In the genomic region with DNA sequence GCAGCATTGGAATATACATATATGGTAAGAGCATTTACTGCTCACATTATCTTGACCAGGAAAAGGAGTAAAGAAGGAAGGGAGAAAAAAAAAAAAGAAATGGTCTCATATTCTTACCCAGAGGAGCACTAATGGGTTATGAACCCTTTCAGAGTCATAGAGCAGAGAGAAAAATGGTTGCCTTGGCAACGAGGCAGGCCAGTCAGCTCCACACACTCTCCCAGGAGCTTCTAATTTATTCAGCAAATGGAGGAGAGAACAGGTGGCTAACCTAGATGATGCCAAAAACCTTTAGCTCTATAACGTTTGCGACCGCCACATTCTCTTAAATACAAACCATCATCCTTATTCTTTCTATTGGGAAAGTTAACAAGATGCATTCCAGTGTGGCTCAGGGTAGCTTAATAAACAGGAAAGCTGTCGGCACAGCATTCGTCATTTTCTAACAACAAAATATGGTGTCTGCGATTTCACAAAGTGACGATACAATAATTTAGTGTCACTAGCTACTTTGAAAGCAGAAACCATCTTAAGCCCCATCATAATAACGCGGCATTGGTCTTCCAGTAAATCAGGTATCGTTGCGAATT, we compare ENCODE assay signal across 11 mouse cellular contexts.
DNase-seq lines count a peak whose midpoint lies in the region; ATAC-seq and TF ChIP-seq lines count a peak whose summit lies in the region.
"Had no signal": no experiment of that assay in that cellular context is flagged by ENCODE, and none has a peak within 500 bp of the region (broad histone marks: within the 10 kb centered on the region; RNA-seq: fewer than 3 reads in every experiment).

No protein-coding gene starts in this region.

- TF ChIP-seq EP300 in heart, adult 2 months (IDR thresholded peaks at IDR 0.05; ENCODE audit: insufficient read depth, low read depth, low read length) = no peak

- peak; percentile 97 for ATAC-seq in midbrain, embryonic 13.5 days

- H3K36me3 ChIP-seq in midbrain, embryonic 13.5 days = no peaks in the 10 kb centered on the region
- no peaks in the 10 kb centered on the region for H3K36me3 ChIP-seq in heart, adult 2 months (ENCODE audit: control insufficient read depth, insufficient read depth, low read length)
- H3K36me3 ChIP-seq: limb, embryonic 15.5 days had no signal

- no peak overlapping the region for H3K9ac ChIP-seq in midbrain, embryonic 13.5 days (replicated peaks)
- no peak overlapping the region for H3K9ac ChIP-seq in heart, adult 2 months (ENCODE audit: low read depth, low read length)
- H3K9ac ChIP-seq: limb, embryonic 15.5 days had no signal

- no peak for TF ChIP-seq POLR2A in heart, adult 2 months (IDR thresholded peaks at IDR 0.05; ENCODE audit: insufficient read depth, low read depth, low read length)

- H3K4me3 ChIP-seq in midbrain, embryonic 13.5 days (replicated peaks) = no peak overlapping the region
- H3K4me3 ChIP-seq in heart, adult 2 months = no peak overlapping the region
- H3K4me3 ChIP-seq: gastrocnemius, adult 2 months; limb, embryonic 15.5 days had no signal

- no peaks in the 10 kb centered on the region for H3K79me2 ChIP-seq in heart, adult 2 months (replicated peaks; ENCODE audit: control insufficient read depth, insufficient read depth, low read length)

- intact Hi-C loops in heart, adult 2 months (cut with DNase I) = no loop called here

- no peaks in the 10 kb centered on the region for H3K27me3 ChIP-seq in midbrain, embryonic 13.5 days
- no peaks in the 10 kb centered on the region for H3K27me3 ChIP-seq in heart, adult 2 months (ENCODE audit: control insufficient read depth, insufficient read depth, low read length)
- H3K27me3 ChIP-seq: limb, embryonic 15.5 days had no signal

- peak; percentile 75 to 78 for DNase-seq in cerebellum, postnatal 10 days
- no peak for DNase-seq in cerebellum, adult 11 months
- DNase-seq in cerebellum, postnatal 25 days = peak; percentile 11 to 48
- DNase-seq in layer of hippocampus, adult 11-12 months (ENCODE audit: low spot score) = peak; percentile 51
- no peak for DNase-seq in ovary, postnatal 36 days (ENCODE audit: low spot score)
- DNase-seq in spleen, adult 18-20 months = no peak
- no peak for DNase-seq in heart, adult 2 months
- DNase-seq: gastrocnemius, adult 2 months; heart, postnatal 4 days had no signal

- no peaks in the 10 kb centered on the region for H3K9me3 ChIP-seq in midbrain, embryonic 13.5 days
- H3K9me3 ChIP-seq: limb, embryonic 15.5 days had no signal

- TF ChIP-seq CTCF in heart, adult 2 months (IDR thresholded peaks at IDR 0.05) = no peak

- 58% methylated on average over 12 of the region's 12 CpGs for WGBS in midbrain, embryonic 13.5 days
- WGBS in heart, adult 2 months = 89% methylated on average over 12 of the region's 12 CpGs

- peak overlapping the region; percentile 86 for H3K27ac ChIP-seq in midbrain, embryonic 13.5 days
- H3K27ac ChIP-seq in heart, adult 2 months = no peak overlapping the region
- H3K27ac ChIP-seq: gastrocnemius, adult 2 months; limb, embryonic 15.5 days had no signal

- H3K4me1 ChIP-seq in midbrain, embryonic 13.5 days (replicated peaks) = peaks cover 36% of the 10 kb centered on the region
- H3K4me1 ChIP-seq in heart, adult 2 months (ENCODE audit: control insufficient read depth, insufficient read depth, low read length) = no peaks in the 10 kb centered on the region
- H3K4me1 ChIP-seq: limb, embryonic 15.5 days had no signal

- H3K4me2 ChIP-seq in midbrain, embryonic 13.5 days (replicated peaks) = peak overlapping the region; percentile 33; the same call in 1 of the 2 replicates
- H3K4me2 ChIP-seq: limb, embryonic 15.5 days had no signal

Comparison
In these comparisons a context has a peak if more than half of its experiments do, and no peak if none do; other contexts are left out.
1. DNase-seq: peak in cerebellum, postnatal 10 days (2 of 2), cerebellum, postnatal 25 days (2 of 2) and layer of hippocampus, adult 11-12 months (single experiment); none in cerebellum, adult 11 months (single experiment), ovary, postnatal 36 days (single experiment), spleen, adult 18-20 months (0 of 2) and heart, adult 2 months (0 of 2).